Mouse (Mus musculus): Measurements from ENCODE around the gene Sptbn4. TPM values are rescaled to one million over a fixed set of nuclear protein-coding genes. Genes with fewer than 3 reads are reported as not detected.

Sptbn4 gene
- polyA plus RNA-seq, 1 experiment = 171 TPM

DNA sequence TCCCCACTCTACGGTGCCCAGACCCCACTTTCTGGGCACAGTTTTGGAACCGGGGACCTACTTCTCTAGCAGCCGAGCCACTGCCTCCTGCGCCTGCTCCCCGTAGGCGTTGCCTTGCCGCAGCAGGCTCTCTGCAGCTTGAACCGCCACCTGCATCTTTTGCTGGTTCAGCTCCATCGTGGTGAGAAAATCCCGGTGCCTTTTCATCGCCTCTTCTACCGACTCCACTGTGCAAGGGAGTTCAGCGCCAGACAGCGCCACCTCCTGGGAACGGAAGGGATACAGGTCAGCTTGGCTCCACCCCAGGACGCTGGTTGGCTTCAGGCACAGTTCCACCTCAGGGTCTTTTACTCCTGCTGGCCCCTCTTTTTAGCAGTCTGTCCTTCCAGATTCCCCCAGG is 44.8 kb downstream of the Sptbn4 start:
- Histone ChIP-seq H3K4me3 (replicated peaks; ENCODE audit: insufficient read depth, low read depth, low read length) (no peak overlapping the region), H3K4me1 (ENCODE audit: control insufficient read depth, insufficient read depth, low read length) (no peaks in the 10 kb centered on the region), H3K27ac (ENCODE audit: insufficient read depth, low read length) (no peak overlapping the region), H3K27me3 (ENCODE audit: control insufficient read depth, insufficient read depth, low read length) (no peaks in the 10 kb centered on the region)
- TF ChIP-seq CTCF (IDR thresholded peaks at IDR 0.05; ENCODE audit: borderline replicate concordance, insufficient read depth, low read depth, low read length) = peak; percentile 91
- no peak for TF ChIP-seq POLR2A (IDR thresholded peaks at IDR 0.05; ENCODE audit: borderline replicate concordance, insufficient read depth, low read length)
- peak; percentile 83 to 88 for DNase-seq
- 5% methylated on average over 16 of the region's 16 CpGs for WGBS

DNA sequence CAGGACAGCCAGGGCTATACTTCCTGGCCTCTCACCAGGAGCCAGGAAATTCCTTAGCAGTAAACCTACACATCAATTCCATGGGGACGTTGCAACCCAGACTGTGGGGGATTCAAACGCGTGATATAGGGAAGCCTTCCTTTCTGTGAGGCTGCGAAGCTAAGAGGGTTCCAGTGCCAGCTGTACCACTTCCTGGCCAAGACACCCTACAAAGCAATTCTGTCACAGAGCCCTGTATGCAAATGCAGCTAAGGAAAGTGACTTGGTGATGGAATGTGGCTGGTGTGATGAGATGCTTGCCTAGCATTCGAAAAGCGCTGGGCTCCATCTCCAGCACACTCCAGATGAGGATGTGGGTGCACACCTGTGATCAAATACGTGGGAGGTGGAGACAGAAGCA is 46.9 kb downstream of the Sptbn4 start:
- H3K27ac ChIP-seq (ENCODE audit: insufficient read depth, low read length) = no peak overlapping the region
- no peaks in the 10 kb centered on the region for H3K27me3 ChIP-seq (ENCODE audit: control insufficient read depth, insufficient read depth, low read length)
- no peak for TF ChIP-seq CTCF (IDR thresholded peaks at IDR 0.05; ENCODE audit: borderline replicate concordance, insufficient read depth, low read depth, low read length)
- TF ChIP-seq POLR2A (IDR thresholded peaks at IDR 0.05; ENCODE audit: borderline replicate concordance, insufficient read depth, low read length) = no peak
- whole genome bisulfite sequencing = 62% methylated on average over 7 of the region's 7 CpGs
- no peak overlapping the region for H3K4me3 ChIP-seq (replicated peaks; ENCODE audit: insufficient read depth, low read depth, low read length)
- peaks cover 2% of the 10 kb centered on the region; the same call in 1 of the 2 replicates for H3K4me1 ChIP-seq (ENCODE audit: control insufficient read depth, insufficient read depth, low read length)
- no peak for DNase-seq

DNA sequence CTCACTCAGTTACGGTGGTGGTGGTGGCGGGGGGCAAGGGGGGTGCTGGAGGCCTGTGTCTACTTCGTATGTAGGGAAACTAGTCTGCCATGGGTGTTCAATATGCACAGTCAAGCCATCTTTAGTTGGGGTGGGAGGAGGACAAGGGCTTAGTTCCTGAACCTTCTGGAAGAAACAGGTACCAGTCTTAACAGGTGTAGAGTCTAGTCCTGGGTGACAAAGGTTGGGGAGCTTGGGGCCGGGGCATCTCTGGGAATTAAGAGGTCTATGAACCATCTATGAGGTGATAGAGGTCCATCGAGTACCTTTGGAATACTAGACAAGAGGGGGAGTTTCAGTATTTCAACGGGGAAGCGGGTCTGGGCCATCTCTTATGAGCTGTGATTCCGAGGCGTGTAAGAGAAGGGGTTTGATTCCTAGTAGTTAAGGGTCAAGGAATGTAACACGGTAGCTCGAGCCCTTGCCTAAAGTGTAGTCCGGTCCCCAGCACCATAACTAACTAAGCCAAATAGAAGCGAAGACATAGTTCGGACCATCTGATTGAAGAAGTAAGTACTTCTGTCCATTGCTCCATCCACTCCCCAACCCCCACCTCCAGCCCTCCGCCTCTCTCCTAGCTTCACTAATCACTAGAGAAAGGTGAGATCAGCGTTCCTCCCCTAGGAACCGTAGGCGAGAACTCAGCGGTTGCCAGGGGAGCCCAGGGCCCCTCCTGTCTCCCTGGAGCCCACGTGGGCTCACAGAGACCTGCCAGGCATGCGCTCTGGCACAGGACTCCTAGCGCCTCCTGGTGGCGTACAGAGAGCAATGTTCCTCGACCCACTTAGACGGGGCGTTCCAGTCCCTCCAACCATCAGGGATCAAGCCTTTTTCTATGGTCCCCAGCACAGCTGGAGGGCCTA is 50.2 kb downstream of the Sptbn4 start:
- Histone ChIP-seq H3K27me3 (ENCODE audit: control insufficient read depth, insufficient read depth, low read length) (no peaks in the 10 kb centered on the region), H3K4me3 (replicated peaks; ENCODE audit: insufficient read depth, low read depth, low read length) (peak overlapping the region; percentile 99), H3K27ac (ENCODE audit: insufficient read depth, low read length) (peak overlapping the region; percentile 83), H3K4me1 (ENCODE audit: control insufficient read depth, insufficient read depth, low read length) (peaks cover 6% of the 10 kb centered on the region; the same call in 1 of the 2 replicates)
- 25% methylated on average over 26 of the region's 26 CpGs for WGBS
- DNase-seq = peak; percentile 53 to 54
- TF ChIP-seq POLR2A (IDR thresholded peaks at IDR 0.05; ENCODE audit: borderline replicate concordance, insufficient read depth, low read length) = no peak
- TF ChIP-seq CTCF (IDR thresholded peaks at IDR 0.05; ENCODE audit: borderline replicate concordance, insufficient read depth, low read depth, low read length) = peak; percentile 73

DNA sequence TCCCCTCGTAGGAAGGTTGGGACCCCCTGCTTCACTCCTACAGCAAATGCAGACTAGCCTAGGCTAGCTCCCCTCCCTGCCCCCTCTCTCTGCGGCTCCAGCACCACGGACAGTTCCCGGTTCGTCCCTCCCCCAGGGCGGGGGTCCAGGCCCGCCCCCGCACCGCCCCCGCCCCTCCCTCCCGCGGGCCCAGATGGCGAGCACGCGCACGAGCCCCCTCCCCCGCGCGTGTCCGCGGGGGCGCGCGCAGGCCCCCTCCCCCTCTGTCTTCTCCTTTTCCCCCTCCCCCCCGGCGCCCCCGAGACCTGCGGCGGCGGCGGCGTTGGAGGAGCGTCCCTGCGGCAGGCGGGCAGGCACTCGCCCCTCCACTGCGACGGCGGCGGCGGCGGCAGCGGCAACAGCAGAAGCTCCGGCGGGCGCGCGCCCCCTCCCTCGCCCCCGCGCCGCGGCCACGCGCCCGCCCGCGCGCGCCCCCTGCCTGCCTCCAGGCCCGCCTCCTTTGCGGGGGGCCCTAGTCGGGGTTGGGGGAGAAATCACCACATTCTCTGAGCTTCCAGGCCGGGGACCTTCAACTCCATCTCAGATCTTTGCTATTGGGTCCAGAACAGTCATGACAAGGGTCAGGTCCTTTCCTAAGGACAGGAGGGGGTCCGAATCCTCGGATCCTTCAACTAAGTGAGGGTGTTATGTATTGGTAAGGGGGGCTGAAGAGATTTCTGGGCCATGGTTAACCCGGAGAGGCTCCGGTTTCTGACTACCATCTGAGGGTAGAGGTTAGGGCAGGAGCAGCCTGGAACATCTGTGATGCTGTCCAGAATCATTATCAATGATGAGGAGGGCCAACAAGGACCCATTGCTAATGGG is 51.1 kb downstream of the Sptbn4 start:
- peak overlapping the region; percentile 99 for H3K4me3 ChIP-seq (replicated peaks; ENCODE audit: insufficient read depth, low read depth, low read length)
- DNase-seq = peak; percentile 73
- H3K4me1 ChIP-seq (ENCODE audit: control insufficient read depth, insufficient read depth, low read length) = peaks cover 6% of the 10 kb centered on the region; the same call in 1 of the 2 replicates
- no peaks in the 10 kb centered on the region for H3K27me3 ChIP-seq (ENCODE audit: control insufficient read depth, insufficient read depth, low read length)
- TF ChIP-seq CTCF (IDR thresholded peaks at IDR 0.05; ENCODE audit: borderline replicate concordance, insufficient read depth, low read depth, low read length) = no peak
- peak; percentile 26; the same call in 1 of the 2 replicates for TF ChIP-seq POLR2A (IDR thresholded peaks at IDR 0.05; ENCODE audit: borderline replicate concordance, insufficient read depth, low read length)
- H3K27ac ChIP-seq (ENCODE audit: insufficient read depth, low read length) = peak overlapping the region; percentile 83
- WGBS = 2% methylated on average over 55 of the region's 68 CpGs

DNA sequence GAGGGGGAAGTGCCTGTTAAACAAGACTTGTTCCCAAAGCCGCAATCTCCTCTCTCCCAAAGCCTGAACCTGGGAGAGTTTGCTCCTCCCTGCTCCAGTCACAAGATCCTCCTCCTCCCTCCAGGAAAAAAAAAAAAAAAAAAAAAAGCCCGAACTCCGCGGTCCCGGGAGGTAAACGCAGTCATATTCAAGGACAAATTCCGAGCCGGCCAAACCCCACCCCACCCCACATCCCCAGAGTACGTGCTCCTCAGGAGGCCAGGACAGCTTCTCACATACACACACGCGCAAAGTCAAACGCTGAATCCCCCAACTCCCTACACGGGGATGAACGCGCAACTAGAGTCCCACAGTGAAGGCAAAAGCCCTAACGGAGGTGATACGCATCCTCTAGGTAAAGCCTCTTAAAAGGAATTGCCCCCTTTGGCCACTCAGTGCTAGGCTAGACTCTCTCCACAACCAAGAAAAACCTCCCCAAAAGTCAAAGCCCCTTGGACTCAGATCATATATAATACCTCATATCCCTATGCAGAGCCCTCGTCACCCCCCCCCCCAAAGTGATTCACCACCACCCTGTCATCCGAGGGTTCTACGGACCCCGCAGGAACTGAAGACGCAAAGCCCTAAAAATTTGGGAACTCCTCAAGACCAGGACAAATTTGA is 51.8 kb downstream of the Sptbn4 start:
- under 1% methylated on average over 22 of the region's 22 CpGs for WGBS
- peak overlapping the region; percentile 72 for H3K27ac ChIP-seq (ENCODE audit: insufficient read depth, low read length)
- H3K4me1 ChIP-seq (ENCODE audit: control insufficient read depth, insufficient read depth, low read length) = peaks cover 6% of the 10 kb centered on the region; the same call in 1 of the 2 replicates
- peak; percentile 65 to 72 for DNase-seq
- TF ChIP-seq CTCF (IDR thresholded peaks at IDR 0.05; ENCODE audit: borderline replicate concordance, insufficient read depth, low read depth, low read length) (no peak), POLR2A (IDR thresholded peaks at IDR 0.05; ENCODE audit: borderline replicate concordance, insufficient read depth, low read length) (peak; percentile 50; the same call in 1 of the 2 replicates)
- no peaks in the 10 kb centered on the region for H3K27me3 ChIP-seq (ENCODE audit: control insufficient read depth, insufficient read depth, low read length)
- H3K4me3 ChIP-seq (replicated peaks; ENCODE audit: insufficient read depth, low read depth, low read length) = peak overlapping the region; percentile 99

DNA sequence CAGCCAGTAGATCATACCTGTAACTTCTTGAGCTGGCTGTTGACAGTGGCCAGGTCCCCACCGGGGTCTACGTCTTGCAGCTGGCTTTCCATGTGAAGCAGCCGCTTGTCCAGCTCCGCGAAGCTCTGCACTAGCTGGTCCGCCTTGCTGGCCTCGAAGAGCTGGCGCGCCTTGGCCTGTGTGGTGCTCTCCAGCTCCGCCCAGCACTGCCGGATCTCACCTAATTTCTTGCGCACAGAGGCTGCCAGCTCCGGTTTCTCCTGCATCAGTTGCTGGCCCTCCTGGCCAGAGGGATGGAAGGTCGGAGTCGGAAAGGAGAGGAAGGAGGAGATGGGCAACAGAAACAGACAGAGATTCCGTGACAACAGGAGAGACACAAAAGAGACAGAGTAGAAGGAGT is 56.1 kb downstream of the Sptbn4 start:
- Histone ChIP-seq H3K4me1 (ENCODE audit: control insufficient read depth, insufficient read depth, low read length) (peaks cover 10% of the 10 kb centered on the region; the same call in 1 of the 2 replicates), H3K27ac (ENCODE audit: insufficient read depth, low read length) (peak overlapping the region; percentile 55), H3K4me3 (replicated peaks; ENCODE audit: insufficient read depth, low read depth, low read length) (no peak overlapping the region), H3K27me3 (ENCODE audit: control insufficient read depth, insufficient read depth, low read length) (no peaks in the 10 kb centered on the region)
- DNase-seq = peak; percentile 64 to 68
- TF ChIP-seq POLR2A (IDR thresholded peaks at IDR 0.05; ENCODE audit: borderline replicate concordance, insufficient read depth, low read length) = no peak
- TF ChIP-seq CTCF (IDR thresholded peaks at IDR 0.05; ENCODE audit: borderline replicate concordance, insufficient read depth, low read depth, low read length) = no peak
- 11% methylated on average over 16 of the region's 16 CpGs for WGBS

DNA sequence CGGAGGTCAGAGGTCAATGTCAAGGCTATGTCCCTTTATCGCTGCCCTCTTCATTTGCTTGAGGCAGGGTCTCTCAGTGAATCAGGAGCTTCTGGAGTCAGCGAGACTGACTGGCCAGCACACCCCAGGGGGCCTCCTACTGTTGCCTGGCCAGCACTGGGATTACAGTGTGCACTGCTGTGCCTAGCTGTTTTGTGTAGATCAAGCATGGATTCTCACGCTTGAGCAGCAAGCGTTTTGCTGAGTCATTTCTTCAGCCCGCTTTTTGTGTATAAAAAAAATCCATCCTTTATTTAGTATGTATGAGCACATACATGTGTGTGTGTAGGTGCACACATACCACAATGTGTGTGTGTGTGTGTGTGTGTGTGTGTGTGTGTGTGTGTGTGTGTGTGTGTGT is 58.3 kb downstream of the Sptbn4 start:
- WGBS = 36% methylated on average over 6 of the region's 6 CpGs
- no peaks in the 10 kb centered on the region for H3K27me3 ChIP-seq (ENCODE audit: control insufficient read depth, insufficient read depth, low read length)
- H3K4me1 ChIP-seq (ENCODE audit: control insufficient read depth, insufficient read depth, low read length) = peaks cover 20% of the 10 kb centered on the region
- no peak overlapping the region for H3K4me3 ChIP-seq (replicated peaks; ENCODE audit: insufficient read depth, low read depth, low read length)
- no peak overlapping the region for H3K27ac ChIP-seq (ENCODE audit: insufficient read depth, low read length)
- TF ChIP-seq CTCF (IDR thresholded peaks at IDR 0.05; ENCODE audit: borderline replicate concordance, insufficient read depth, low read depth, low read length) (no peak), POLR2A (IDR thresholded peaks at IDR 0.05; ENCODE audit: borderline replicate concordance, insufficient read depth, low read length) (no peak)
- no peak for DNase-seq
